Mouse (Mus musculus) neural tube, embryonic 11.5 days (tissue): ENCODE measurements around the gene Pon1. TPM values are rescaled to one million over a fixed set of nuclear protein-coding genes. Genes with fewer than 3 reads are reported as not detected.

Experiments used
- ATAC-seq: fragments of 200-750 bp; cut with Nextera tagmentation; 2 replicates; pipeline ENCODE4 v1.8.0; 2017; ENCODE audit warnings: moderate number of reproducible peaks, mild to moderate bottlenecking, moderate TSS enrichment, moderate library complexity; ENCODE audit not compliant: insufficient read depth, low FRiP score, low TSS enrichment
- DNase-seq: peaks from one replicate; pipeline ENCODE4 v3.0.0-alpha.2; 2015; ENCODE audit warnings: low spot score
- H3K27ac ChIP-seq: fragments of 300-500 bp; sonication (generic); 2 replicates; pipeline ENCODE4 v1.5.1; 2014; ENCODE audit warnings: low read depth, mild to moderate bottlenecking, low read length
- H3K27me3 ChIP-seq: fragments of 300-500 bp; sonication (generic); 2 replicates; pipeline ENCODE4 v1.6.1; 2014; ENCODE audit warnings: mild to moderate bottlenecking, low read length, mixed read lengths; ENCODE audit not compliant: control insufficient read depth, insufficient read depth
- H3K36me3 ChIP-seq: fragments of 300-500 bp; sonication (generic); 2 replicates; pipeline ENCODE4 v1.6.1; 2014; ENCODE audit warnings: mild to moderate bottlenecking, low read length, moderate library complexity, mixed read lengths; ENCODE audit not compliant: control insufficient read depth, insufficient read depth
- H3K4me1 ChIP-seq: fragments of 300-500 bp; sonication (generic); 2 replicates; pipeline ENCODE4 v1.6.1; 2014; ENCODE audit warnings: low read length, mixed read lengths; ENCODE audit not compliant: control insufficient read depth, insufficient read depth
- H3K4me2 ChIP-seq: fragments of 300-500 bp; sonication (generic); 2 replicates; pipeline ENCODE4 v1.6.1; 2014; ENCODE audit warnings: low read depth, mild to moderate bottlenecking, moderate library complexity
- H3K4me3 ChIP-seq: fragments of 300-500 bp; sonication (generic); 2 replicates; pipeline ENCODE4 v1.5.1; 2014; ENCODE audit warnings: low read depth, low read length
- H3K9ac ChIP-seq: fragments of 300-500 bp; sonication (generic); 2 replicates; pipeline ENCODE4 v1.6.1; 2014; ENCODE audit warnings: mild to moderate bottlenecking, low read length
- H3K9me3 ChIP-seq: fragments of 300-500 bp; sonication (generic); 2 replicates; pipeline ENCODE4 v1.6.1; 2016; ENCODE audit warnings: low read length; ENCODE audit not compliant: control insufficient read depth
- WGBS: fragments of 180-500 bp; shearing (Covaris S2); extraction: QIAGEN DNeasy Blood & Tissue Kit; methylation state at CpG from one replicate; pipeline ENCODE4 v1.1.7; 2014; 5-methylcytosine and 5-hydroxymethylcytosine counted together
- polyA plus RNA-seq: library from polyadenylated mRNA; unstranded; fragments of >200 nt; fragmentation: Nextera tagmentation; extraction: Ambion mirVana; gene quantifications from 2 replicates; pipeline ENCODE4 v1.2.1, GENCODE M21; 2014

The Pon1 gene
- polyA plus RNA-seq, 1 experiment from 2014 or later, result not detected

DNA sequence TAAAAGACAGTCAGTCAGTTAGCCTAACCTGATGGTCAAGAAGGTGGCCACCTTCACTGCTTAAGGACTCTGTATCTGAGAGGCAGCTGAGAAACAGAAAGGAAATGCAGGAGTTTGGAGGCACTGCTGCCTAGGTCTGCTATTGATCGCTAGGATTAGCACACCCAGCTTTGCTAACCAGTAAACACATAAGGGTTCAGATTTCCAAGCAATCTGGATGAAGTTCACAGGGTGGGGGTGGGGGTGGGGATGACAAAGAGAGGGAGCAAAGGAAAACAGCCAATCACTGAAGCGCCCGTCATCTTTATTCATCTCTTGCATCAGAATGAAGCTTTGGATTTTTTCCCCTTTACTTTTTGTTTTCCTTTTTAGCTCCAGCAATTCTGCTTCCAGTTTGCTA is 28.3 kb upstream of the Pon1 start:
- Histone ChIP-seq H3K36me3 (no peaks in the 10 kb centered on the region), H3K4me2 (no peak overlapping the region), H3K9ac (no peak overlapping the region), H3K27ac (no peak overlapping the region), H3K27me3 (no peaks in the 10 kb centered on the region), H3K9me3 (no peaks in the 10 kb centered on the region), H3K4me3 (no peak overlapping the region), H3K4me1 (no peaks in the 10 kb centered on the region)
- 76% methylated on average over 3 of the region's 3 CpGs for WGBS
- ATAC-seq (no peak), DNase-seq (no peak)

DNA sequence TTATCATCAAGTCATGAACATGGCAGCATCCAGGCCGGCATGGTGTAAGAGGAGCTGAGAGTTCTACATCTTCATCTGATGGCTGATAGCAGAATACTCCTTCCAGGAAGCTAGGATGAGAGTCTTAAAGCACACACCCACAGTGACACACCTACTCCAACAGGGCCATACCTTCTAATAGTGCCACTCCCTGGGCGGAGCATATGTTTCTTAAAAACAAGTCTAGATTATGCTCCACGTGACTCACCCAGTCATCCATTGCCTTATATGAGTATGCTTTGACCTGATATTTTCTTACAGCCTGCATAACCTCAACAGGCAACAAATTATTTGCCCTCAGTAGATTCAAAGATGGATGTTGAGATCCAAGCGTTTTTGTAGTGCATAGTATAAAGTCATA is 24.4 kb upstream of the Pon1 start:
- Histone ChIP-seq H3K9ac (no peak overlapping the region), H3K27ac (no peak overlapping the region), H3K36me3 (no peaks in the 10 kb centered on the region), H3K9me3 (no peaks in the 10 kb centered on the region), H3K4me2 (no peak overlapping the region), H3K4me3 (no peak overlapping the region), H3K4me1 (no peaks in the 10 kb centered on the region), H3K27me3 (no peaks in the 10 kb centered on the region)
- ATAC-seq (no peak), DNase-seq (no peak)
- 90% methylated on average over 4 of the region's 4 CpGs for WGBS

DNA sequence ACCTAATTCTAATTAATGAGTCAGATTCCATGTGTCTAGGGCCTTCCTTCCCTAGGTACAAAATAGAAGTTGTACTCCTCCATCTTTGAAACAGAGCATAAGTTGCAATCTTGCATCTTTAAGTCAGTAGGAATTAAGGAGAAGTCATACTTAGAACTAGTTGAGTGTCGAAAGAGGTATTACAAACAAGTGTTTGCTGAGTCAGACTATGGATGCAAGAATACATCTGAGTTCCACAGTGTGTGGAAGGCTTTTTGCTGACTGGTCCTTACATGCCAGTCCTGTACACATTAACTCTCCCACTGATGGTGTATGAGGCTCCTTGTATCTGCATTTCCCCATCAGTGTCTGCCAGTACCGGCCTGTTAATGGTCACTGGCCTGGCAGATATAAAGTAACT is 14.1 kb upstream of the Pon1 start:
- Histone ChIP-seq H3K27me3 (no peaks in the 10 kb centered on the region), H3K4me2 (no peak overlapping the region), H3K9me3 (no peaks in the 10 kb centered on the region), H3K9ac (no peak overlapping the region), H3K27ac (no peak overlapping the region), H3K36me3 (no peaks in the 10 kb centered on the region), H3K4me3 (no peak overlapping the region), H3K4me1 (no peaks in the 10 kb centered on the region)
- ATAC-seq (no peak), DNase-seq (no peak)
- 69% methylated on average over 2 of the region's 2 CpGs for WGBS

DNA sequence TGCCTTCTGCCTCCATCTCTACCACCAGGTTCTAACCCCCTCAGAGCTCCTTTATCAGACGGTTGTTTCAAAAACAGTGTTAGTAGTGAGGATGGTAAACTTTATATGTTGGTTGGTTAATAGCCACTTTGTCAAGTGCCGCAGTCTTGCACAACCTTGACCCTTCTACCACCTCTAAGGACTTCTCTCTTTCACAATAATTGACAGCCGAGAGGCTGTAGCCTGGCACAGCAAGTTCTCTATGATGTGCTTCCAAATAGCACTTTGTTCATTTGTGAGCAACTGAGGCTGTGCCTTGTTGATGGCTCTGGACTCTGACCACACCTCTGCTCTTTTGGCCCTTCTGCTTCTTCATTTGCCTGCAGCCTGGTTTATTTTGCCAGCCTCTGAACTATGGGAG is 6.2 kb upstream of the Pon1 start:
- Histone ChIP-seq H3K9me3 (no peaks in the 10 kb centered on the region), H3K9ac (no peak overlapping the region), H3K4me1 (no peaks in the 10 kb centered on the region), H3K4me3 (no peak overlapping the region), H3K4me2 (no peak overlapping the region), H3K27me3 (no peaks in the 10 kb centered on the region), H3K36me3 (no peaks in the 10 kb centered on the region), H3K27ac (no peak overlapping the region)
- DNase-seq (no peak), ATAC-seq (no peak)
- 90% methylated on average over 3 of the region's 3 CpGs for WGBS

DNA sequence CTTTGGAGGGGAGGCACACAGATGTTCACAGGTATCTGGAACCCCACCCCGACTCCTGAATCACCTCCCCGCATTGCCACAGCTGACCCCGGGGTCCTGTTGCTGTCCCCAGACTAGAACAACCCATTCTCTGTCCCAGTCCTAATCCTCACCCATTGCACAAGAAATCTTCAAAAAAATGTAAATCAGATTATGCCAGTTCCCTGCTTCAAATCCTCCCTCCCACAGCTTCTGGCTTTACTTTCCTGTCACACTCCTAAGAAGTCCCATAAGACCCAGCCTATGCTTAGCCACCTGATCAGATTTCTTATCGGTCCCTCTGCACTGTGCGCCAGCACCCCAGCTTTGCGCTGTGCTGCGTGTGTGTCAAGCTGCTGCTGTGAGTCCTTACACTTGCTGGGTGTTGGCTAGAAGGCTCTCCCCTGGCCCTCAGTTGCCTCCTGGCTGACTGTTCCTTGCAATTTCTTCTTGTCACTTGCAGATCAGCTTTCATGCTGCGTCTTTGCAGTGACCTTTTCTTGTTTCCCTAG is 5.7 kb upstream of the Pon1 start:
- no peaks in the 10 kb centered on the region for H3K9me3 ChIP-seq
- no peak for DNase-seq

DNA sequence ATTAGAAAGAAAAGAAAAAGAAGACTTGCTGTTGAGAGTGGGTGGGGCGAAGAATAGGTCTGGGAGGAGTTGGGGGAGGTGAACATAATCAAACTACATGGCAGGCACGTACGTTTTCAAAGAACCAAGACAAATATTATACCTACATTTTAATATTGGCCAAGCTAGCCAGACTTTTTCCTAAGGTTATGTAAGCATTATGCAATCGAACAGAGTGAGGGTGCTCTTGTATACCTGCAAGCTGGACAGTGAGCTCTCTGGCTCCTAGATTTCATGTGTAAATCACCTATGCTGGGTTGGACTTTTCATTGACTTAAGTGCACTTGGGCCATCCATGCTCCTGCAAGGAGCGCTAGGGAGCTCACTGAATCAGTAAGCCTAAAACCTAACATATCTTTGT is 4.8 kb upstream of the Pon1 start:
- no peaks in the 10 kb centered on the region for H3K9me3 ChIP-seq
- H3K9ac ChIP-seq, result no peak overlapping the region
- DNase-seq, result no peak
- H3K4me2 ChIP-seq, result no peak overlapping the region
- H3K27ac ChIP-seq, result no peak overlapping the region
- H3K4me1 ChIP-seq, result no peaks in the 10 kb centered on the region
- ATAC-seq, result no peak
- H3K4me3 ChIP-seq, result no peak overlapping the region
- no peaks in the 10 kb centered on the region for H3K36me3 ChIP-seq
- no peaks in the 10 kb centered on the region for H3K27me3 ChIP-seq
- WGBS, result 95% methylated on average over 5 of the region's 5 CpGs

More for the DNA sequence above, 5.7 kb upstream of the Pon1 start:
- 90% methylated on average over 8 of the region's 8 CpGs for WGBS
- no peak for ATAC-seq
- H3K4me3 ChIP-seq, result no peak overlapping the region
- H3K4me2 ChIP-seq, result no peak overlapping the region
- no peaks in the 10 kb centered on the region for H3K4me1 ChIP-seq
- no peaks in the 10 kb centered on the region for H3K36me3 ChIP-seq
- no peak overlapping the region for H3K9ac ChIP-seq
- no peak overlapping the region for H3K27ac ChIP-seq
- H3K27me3 ChIP-seq, result no peaks in the 10 kb centered on the region

DNA sequence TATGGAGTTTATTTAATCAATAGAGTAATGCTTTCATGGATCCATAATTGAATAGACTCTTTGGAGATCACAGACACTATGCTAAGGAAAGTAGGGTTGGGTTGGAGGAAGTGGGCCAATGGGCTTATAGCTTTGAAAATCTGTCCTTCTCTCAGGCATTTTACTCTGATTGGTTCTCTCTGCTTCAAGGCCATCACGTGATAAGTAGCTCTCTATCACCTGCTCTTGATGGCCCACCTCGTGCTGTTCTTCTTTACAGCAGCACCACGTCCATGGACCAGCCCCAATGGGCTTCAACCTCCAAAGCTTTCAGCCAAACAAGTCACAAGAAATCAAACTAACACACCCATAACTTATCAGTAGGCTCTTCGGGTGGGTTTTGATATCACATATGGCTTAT is 3.0 kb downstream of the Pon1 start:
- H3K9me3 ChIP-seq, result no peaks in the 10 kb centered on the region
- no peaks in the 10 kb centered on the region for H3K36me3 ChIP-seq
- no peak overlapping the region for H3K9ac ChIP-seq
- no peaks in the 10 kb centered on the region for H3K4me1 ChIP-seq
- no peak overlapping the region for H3K4me3 ChIP-seq
- 84% methylated on average over 4 of the region's 4 CpGs for WGBS
- H3K27me3 ChIP-seq, result no peaks in the 10 kb centered on the region
- ATAC-seq, result no peak
- no peak overlapping the region for H3K4me2 ChIP-seq
- H3K27ac ChIP-seq, result no peak overlapping the region
- no peak for DNase-seq

DNA sequence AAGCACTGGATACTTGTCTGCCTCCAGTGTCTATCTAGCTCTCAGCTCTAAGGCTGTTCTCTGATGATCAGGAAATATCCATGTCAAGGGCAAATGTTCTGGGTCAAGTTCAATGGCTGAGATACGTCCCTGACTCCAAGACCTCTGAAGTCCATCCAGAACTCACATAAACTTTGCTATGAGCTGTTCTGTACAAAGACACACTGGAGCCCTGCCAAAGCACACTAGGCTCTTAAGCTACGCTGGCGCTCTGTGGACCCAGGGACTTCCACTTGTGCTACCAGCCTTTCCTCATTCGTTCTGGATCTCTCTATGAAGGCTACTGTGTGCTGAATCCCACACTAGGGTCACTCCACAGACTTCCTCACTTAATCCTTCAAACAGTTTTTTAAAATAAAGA is 4.2 kb downstream of the Pon1 start:
- no peak for DNase-seq
- H3K36me3 ChIP-seq, result no peaks in the 10 kb centered on the region
- WGBS, result 80% methylated on average over 4 of the region's 4 CpGs
- H3K4me2 ChIP-seq, result no peak overlapping the region
- H3K4me1 ChIP-seq, result no peaks in the 10 kb centered on the region
- no peak overlapping the region for H3K4me3 ChIP-seq
- no peak for ATAC-seq
- no peaks in the 10 kb centered on the region for H3K9me3 ChIP-seq
- H3K27ac ChIP-seq, result no peak overlapping the region
- no peak overlapping the region for H3K9ac ChIP-seq
- no peaks in the 10 kb centered on the region for H3K27me3 ChIP-seq

DNA sequence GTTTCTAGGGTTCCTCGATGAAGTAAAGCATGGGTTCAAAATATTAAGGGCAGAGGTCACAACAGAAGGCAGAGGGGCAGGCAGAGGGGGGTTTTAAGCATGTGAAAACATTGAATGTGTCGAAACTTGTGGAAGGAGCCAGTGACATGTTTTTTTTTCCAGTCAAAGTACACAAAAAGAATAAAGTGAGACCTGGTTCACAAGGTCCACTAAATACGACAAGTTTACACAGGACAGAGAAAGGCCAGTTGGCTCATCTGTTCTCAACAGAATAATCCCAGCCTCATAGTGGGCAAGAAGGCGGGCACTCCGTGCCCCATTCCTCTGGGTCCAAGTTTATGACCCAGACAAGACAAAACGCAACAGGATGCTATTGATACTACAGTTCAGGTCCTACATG is 4.8 kb downstream of the Pon1 start:
- WGBS, result 67% methylated on average over 6 of the region's 6 CpGs
- no peak overlapping the region for H3K27ac ChIP-seq
- no peak overlapping the region for H3K4me3 ChIP-seq
- no peaks in the 10 kb centered on the region for H3K4me1 ChIP-seq
- H3K9me3 ChIP-seq, result no peaks in the 10 kb centered on the region
- no peak overlapping the region for H3K4me2 ChIP-seq
- H3K9ac ChIP-seq, result no peak overlapping the region
- no peaks in the 10 kb centered on the region for H3K36me3 ChIP-seq
- no peak for DNase-seq
- H3K27me3 ChIP-seq, result no peaks in the 10 kb centered on the region
- ATAC-seq, result no peak
